Mouse (Mus musculus): Measurements from ENCODE around the gene Krt33b.

DNA sequence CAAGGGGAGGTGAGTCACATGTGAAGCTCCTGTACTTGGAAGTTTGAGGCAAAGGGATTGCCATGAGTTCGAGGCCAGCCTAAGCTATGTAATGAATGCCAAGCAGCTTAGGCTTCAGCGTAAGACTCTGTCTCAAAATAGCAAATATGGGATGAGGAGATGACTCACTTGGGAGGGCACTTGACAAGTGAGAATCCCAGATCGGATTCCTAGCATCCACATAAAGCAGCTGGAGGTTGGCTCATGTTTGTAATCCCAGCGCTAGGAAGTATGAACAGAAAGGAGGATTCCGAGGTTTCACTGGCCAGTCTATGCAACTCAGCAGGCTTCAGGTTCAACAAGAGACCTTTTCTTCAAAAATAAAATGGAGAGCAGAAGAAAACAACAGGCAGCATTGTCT is 8.2 kb downstream of the Krt33b start:
- TF ChIP-seq ZMIZ1 (IDR thresholded peaks at IDR 0.05; ENCODE audit: low read depth, low read length) (no peak), POLR2A (IDR thresholded peaks at IDR 0.05; ENCODE audit: low read depth, low read length) (no peak), MEF2A (IDR thresholded peaks at IDR 0.05; ENCODE audit: borderline replicate concordance, low read depth, low read length) (no peak), PAX5 (IDR thresholded peaks at IDR 0.05; ENCODE audit: low read length) (no peak), EP300 (IDR thresholded peaks at IDR 0.05; ENCODE audit: low read length) (no peak), CTCF (conservative IDR thresholded peaks at IDR 0.05 in 1 of 2, IDR thresholded peaks at IDR 0.05 in 1 of 2; ENCODE audit: low read depth in 2 of 2, low read length in 2 of 2) (no peak), SMC3 (IDR thresholded peaks at IDR 0.05; ENCODE audit: low read depth, low read length) (no peak), UBTF (IDR thresholded peaks at IDR 0.05; ENCODE audit: low read depth, low read length) (no peak), MAFK (IDR thresholded peaks at IDR 0.05; ENCODE audit: insufficient replicate concordance, low read length) (no peak), CHD1 (IDR thresholded peaks at IDR 0.05; ENCODE audit: low read depth, low read length) (no peak), ZKSCAN1 (IDR thresholded peaks at IDR 0.05; ENCODE audit: borderline replicate concordance, low read depth, low read length) (no peak), MXI1 (IDR thresholded peaks at IDR 0.05; ENCODE audit: low read depth, low read length) (no peak)
